Mouse (Mus musculus) kidney, adult 2 months (tissue): Measurements from ENCODE around the gene Inpp5k. TPM values are rescaled to one million over a fixed set of nuclear protein-coding genes. Genes with fewer than 3 reads are reported as not detected.

Source experiments
- DNase-seq: peaks from one replicate; pipeline ENCODE4 v3.0.0; 2021
- H3K27ac ChIP-seq: fragments of 200-500 bp; 2 replicates; pipeline ENCODE4 v1.5.1; 2012; ENCODE audit warnings: low read depth, low read length, control low read depth, inconsistent platforms; ENCODE audit not compliant: insufficient read depth
- H3K27me3 ChIP-seq: fragments of 200-500 bp; replicated peaks from 2 replicates; pipeline ENCODE4 v1.6.1; 2012; ENCODE audit warnings: mild to moderate bottlenecking, moderate library complexity, low read length, inconsistent platforms; ENCODE audit not compliant: control insufficient read depth, insufficient read depth
- H3K36me3 ChIP-seq: fragments of 200-500 bp; 2 replicates; pipeline ENCODE4 v1.6.1; 2012; ENCODE audit warnings: mild to moderate bottlenecking, moderate library complexity, low read length, inconsistent platforms; ENCODE audit not compliant: control insufficient read depth, insufficient read depth
- H3K4me1 ChIP-seq: fragments of 200-500 bp; 2 replicates; pipeline ENCODE4 v1.6.1; 2011; ENCODE audit warnings: low read length; ENCODE audit not compliant: control insufficient read depth, insufficient read depth
- H3K4me3 ChIP-seq: fragments of 200-500 bp; 2 replicates; pipeline ENCODE4 v1.5.1; 2011; ENCODE audit warnings: mild to moderate bottlenecking, low read depth, low read length, control low read depth; ENCODE audit not compliant: insufficient read depth
- CTCF ChIP-seq: fragments of 200-500 bp; conservative IDR thresholded peaks from 2 replicates; pipeline ENCODE4 v1.5.1; 2011; ENCODE audit warnings: low read depth, mild to moderate bottlenecking, control low read depth, low read length, moderate library complexity, mixed read lengths; ENCODE audit not compliant: insufficient read depth, insufficient read length
- POLR2A ChIP-seq: fragments of 200-500 bp; IDR thresholded peaks from one replicate; pipeline ENCODE4 v1.6.1; 2011; ENCODE audit warnings: low read depth, low read length, control low read depth
- WGBS: fragments of 180-500 bp; shearing (Covaris S2); methylation state at CpG from one replicate; pipeline ENCODE4 v1.1.7; 2018; 5-methylcytosine and 5-hydroxymethylcytosine counted together
- polyA plus RNA-seq: library from polyadenylated mRNA; depleted of rRNA; stranded (reverse); fragments of >200 nt; gene quantifications from 2 replicates; pipeline ENCODE4 v1.2.3, GENCODE M21; 2012

Inpp5k gene
- polyA plus RNA-seq, 1 experiment = 71.5 TPM

DNA sequence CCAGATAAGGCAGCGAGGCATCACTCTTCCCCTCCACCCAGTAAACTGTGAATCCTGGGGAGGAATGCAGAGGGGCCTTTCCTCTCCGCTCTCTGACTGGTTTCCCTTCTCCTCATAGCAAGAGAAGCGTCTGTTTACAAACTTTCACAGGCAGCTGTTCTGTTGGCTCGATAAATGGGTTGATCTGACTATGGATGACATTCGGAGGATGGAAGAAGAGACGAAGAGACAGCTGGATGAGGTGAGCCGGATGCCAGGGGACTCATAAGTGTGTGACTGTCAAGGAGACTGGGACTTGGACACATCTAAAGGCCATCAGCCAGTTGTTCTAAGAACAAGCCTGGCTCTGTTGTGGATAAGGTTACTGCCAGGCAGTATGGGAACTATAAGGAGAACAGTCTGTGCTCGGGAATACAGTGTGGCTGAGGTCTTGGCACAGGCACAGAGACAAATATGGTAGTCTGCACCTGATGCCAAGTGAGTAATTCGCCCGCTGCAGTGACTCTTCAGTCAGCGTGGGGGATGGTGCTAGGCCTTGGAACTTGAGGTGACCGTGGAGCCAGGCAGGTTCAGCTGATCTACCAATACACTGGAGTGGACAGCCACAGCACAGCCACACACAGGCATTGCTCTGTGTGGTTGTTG is 10.5 kb upstream of the Inpp5k start:
- DNase-seq = no peak
- 84% methylated on average over 12 of the region's 12 CpGs for WGBS
- H3K27me3 ChIP-seq = no peaks in the 10 kb centered on the region
- 0 out of 2 replicates have a peak, but pooled peaks cover 3% of the 10 kb centered on the region for H3K4me1 ChIP-seq
- no peaks in the 10 kb centered on the region; the same call in 1 of the 2 replicates for H3K36me3 ChIP-seq
- no peak overlapping the region for H3K4me3 ChIP-seq
- TF ChIP-seq CTCF = no peak
- no peak for TF ChIP-seq POLR2A
- H3K27ac ChIP-seq = peak overlapping the region; percentile 26; the same call in 1 of the 2 replicates

GRCm38 (mm10) chr11:75621426-75621825 is 9.4 kb upstream of the Inpp5k start:
- WGBS = 72% methylated on average over 2 of the region's 2 CpGs
- peak; percentile 42 for DNase-seq

GRCm38 (mm10) chr11:75622588-75623329 is 8.0 kb upstream of the Inpp5k start:
- no peak overlapping the region for H3K4me3 ChIP-seq
- H3K27me3 ChIP-seq = no peaks in the 10 kb centered on the region
- peaks cover 2% of the 10 kb centered on the region for H3K36me3 ChIP-seq
- H3K27ac ChIP-seq = no peak overlapping the region
- 0 out of 2 replicates have a peak, but pooled peaks cover 7% of the 10 kb centered on the region for H3K4me1 ChIP-seq
- no peak for TF ChIP-seq POLR2A
- TF ChIP-seq CTCF = no peak
- no peak for DNase-seq
- WGBS = 81% methylated on average over 2 of the region's 2 CpGs

More at GRCm38 (mm10) chr11:75621426-75621825, 9.4 kb upstream of the Inpp5k start:
- Histone ChIP-seq H3K36me3 (no peaks in the 10 kb centered on the region; the same call in 1 of the 2 replicates), H3K4me1 (0 out of 2 replicates have a peak, but pooled peaks cover 7% of the 10 kb centered on the region), H3K27ac (peak overlapping the region; percentile 61), H3K4me3 (no peak overlapping the region), H3K27me3 (no peaks in the 10 kb centered on the region)
- no peak for TF ChIP-seq CTCF
- TF ChIP-seq POLR2A = no peak

DNA sequence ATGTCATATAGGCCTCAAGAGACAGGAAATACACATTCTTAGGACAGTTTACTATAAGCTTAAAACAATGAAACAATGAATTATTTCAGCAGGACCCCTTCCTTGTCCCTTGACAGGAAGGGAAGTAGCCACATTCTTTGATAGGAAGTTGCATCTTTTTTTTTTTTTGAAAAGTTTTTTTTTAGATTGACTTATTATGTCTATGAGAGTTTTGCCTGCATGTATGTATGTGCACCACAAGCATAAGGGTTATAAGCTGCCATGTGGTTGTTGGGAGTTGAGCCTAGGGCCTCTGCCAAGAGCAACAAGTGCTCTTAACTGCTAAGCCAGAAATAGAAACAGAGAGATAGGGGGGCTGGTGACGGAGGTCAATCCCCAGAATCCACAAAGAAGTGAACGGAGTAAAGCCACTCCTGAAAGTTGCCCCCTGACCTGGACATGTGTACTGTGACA is 6.7 kb upstream of the Inpp5k start:
- H3K27ac ChIP-seq = peak overlapping the region; percentile 80
- no peak for TF ChIP-seq CTCF
- no peak for TF ChIP-seq POLR2A
- H3K36me3 ChIP-seq = peaks cover 2% of the 10 kb centered on the region
- no peak overlapping the region for H3K4me3 ChIP-seq
- 0 out of 2 replicates have a peak, but pooled peaks cover 7% of the 10 kb centered on the region for H3K4me1 ChIP-seq
- no peak for DNase-seq
- no peaks in the 10 kb centered on the region for H3K27me3 ChIP-seq
- 38% methylated on average over 2 of the region's 2 CpGs for WGBS

DNA sequence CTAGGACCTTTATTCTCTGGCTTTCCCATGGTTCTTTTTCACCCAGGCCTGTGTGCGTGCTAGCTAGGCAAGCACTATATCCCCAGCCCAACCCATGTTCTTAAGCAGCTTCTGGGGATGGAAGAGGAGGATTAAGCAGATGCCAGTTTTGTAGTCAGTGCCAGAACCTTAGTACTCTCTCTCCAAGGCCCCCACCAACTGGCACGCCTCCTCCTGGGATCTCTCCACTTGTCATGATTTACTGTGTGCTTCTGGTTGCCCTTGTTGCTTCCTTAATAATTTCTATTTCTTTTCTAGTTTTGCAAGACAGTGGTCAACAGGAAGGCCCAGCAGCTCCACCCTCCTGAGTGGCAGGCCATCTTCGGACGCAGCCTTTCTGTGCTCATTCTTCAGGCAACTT is 5.0 kb upstream of the Inpp5k start:
- H3K27ac ChIP-seq = peak overlapping the region; percentile 61
- peaks cover 2% of the 10 kb centered on the region for H3K36me3 ChIP-seq
- 83% methylated on average over 4 of the region's 4 CpGs for WGBS
- TF ChIP-seq CTCF = no peak
- no peak for TF ChIP-seq POLR2A
- no peaks in the 10 kb centered on the region for H3K27me3 ChIP-seq
- peaks cover 10% of the 10 kb centered on the region; the same call in 1 of the 2 replicates for H3K4me1 ChIP-seq
- H3K4me3 ChIP-seq = no peak overlapping the region
- peak; percentile 79 for DNase-seq

DNA sequence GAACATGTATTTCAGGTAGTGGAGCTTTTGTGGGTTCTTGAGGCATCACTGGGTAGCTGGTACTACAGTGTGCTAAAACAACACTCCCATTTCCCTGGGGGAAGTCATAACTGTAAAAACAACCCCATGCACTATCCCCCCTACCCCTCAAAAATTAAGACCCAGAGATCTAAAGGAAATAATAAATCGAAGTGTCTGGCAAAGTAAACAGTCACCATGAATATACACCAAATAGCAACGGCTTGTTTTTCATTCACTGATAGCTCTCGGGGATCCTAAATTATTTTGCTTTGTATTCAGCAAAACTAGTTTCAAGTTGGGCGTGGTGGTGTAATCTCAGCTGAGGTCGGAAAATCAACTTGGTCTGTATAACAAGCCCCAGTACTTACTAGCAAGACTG is 690 bp upstream of the Inpp5k start:
- no peak for TF ChIP-seq CTCF
- no peak for TF ChIP-seq POLR2A
- H3K4me3 ChIP-seq = no peak overlapping the region
- peaks cover 2% of the 10 kb centered on the region for H3K36me3 ChIP-seq
- peak overlapping the region; percentile 73; the same call in 1 of the 2 replicates for H3K27ac ChIP-seq
- no peak for DNase-seq
- H3K4me1 ChIP-seq = peaks cover 22% of the 10 kb centered on the region; the same call in 1 of the 2 replicates
- no peaks in the 10 kb centered on the region for H3K27me3 ChIP-seq
- WGBS = 5% methylated on average over 5 of the region's 5 CpGs

DNA sequence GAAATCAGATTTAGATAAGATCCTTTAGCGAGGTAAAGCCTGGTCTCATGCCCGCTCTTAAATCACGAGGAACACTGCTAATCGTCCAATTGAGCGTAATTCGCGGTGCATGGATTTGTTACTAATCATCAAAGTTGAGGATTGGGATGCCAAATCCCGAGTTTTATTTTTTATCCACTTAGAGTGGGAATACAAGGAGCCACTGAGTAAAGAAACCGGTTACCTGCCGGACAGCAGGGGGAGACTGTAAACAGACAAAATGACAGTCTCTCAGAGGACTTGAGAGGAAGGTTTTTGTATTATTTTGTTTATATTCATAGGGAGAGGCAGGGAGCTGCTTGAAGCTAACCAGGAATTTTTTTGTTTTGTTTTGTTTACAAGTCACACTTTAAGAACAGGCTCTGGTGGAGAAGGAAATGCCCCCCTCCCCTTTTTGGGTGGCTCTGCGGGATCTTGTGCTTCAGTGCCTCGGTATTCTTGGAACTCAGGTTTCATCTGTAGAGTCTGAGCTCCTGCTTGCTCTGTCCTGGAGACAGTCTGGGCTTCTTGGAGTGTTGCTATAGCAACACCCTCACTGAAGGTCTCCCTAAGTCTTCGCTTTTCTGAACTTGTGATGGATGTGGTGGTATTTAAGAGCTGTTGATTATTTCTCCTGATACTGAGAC is 905 bp downstream of the Inpp5k start:
- H3K36me3 ChIP-seq = peaks cover 2% of the 10 kb centered on the region
- peak; percentile 77 for DNase-seq
- TF ChIP-seq POLR2A (no peak), CTCF (0 out of 2 replicates have a peak, but pooled peaks have one; percentile 12)
- peaks cover 18% of the 10 kb centered on the region; the same call in 1 of the 2 replicates for H3K4me1 ChIP-seq
- peak overlapping the region; percentile 56 for H3K27ac ChIP-seq
- no peaks in the 10 kb centered on the region for H3K27me3 ChIP-seq
- H3K4me3 ChIP-seq = peak overlapping the region; percentile 79
- 3% methylated on average over 13 of the region's 13 CpGs for WGBS
